Mouse (Mus musculus): Measurements from ENCODE around the gene Bpifb5. TPM values are rescaled to one million over a fixed set of nuclear protein-coding genes. Genes with fewer than 3 reads are reported as not detected.
"Not testable (repeated sequence)": the region's sequence is repeated elsewhere in the genome, so short reads cannot be mapped to it uniquely, and the experiment has no call there.

Gene Bpifb5
- polyA plus RNA-seq, 1 experiment: not detected

DNA sequence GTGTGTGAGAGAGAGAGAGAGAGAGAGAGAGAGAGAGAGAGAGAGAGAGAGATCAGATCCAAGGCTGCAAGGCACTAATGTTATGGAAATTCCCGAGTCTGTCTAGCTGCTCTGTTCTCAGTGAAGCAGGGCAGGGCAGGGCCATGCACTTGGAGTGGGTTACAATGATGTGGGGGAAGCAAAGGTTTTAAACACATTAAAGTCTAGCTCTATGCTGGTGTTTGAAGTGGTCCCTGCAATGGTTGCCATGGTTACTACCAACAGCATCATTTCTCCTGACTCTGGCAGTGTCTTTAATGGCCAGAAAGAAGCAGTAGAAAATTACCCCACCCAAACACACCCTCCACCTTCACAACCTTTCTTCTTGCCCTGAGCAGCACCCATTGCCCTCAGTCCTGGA, 12.4 kb upstream of the Bpifb5 start:
- H3K4me3 ChIP-seq (ENCODE audit: insufficient read depth, low read depth, low read length): no peak overlapping the region
- H3K27ac ChIP-seq (replicated peaks; ENCODE audit: low read depth, low read length): no peak overlapping the region
- no peaks in the 10 kb centered on the region for H3K4me1 ChIP-seq (ENCODE audit: control insufficient read depth, insufficient read depth, insufficient read length, low read length)

DNA sequence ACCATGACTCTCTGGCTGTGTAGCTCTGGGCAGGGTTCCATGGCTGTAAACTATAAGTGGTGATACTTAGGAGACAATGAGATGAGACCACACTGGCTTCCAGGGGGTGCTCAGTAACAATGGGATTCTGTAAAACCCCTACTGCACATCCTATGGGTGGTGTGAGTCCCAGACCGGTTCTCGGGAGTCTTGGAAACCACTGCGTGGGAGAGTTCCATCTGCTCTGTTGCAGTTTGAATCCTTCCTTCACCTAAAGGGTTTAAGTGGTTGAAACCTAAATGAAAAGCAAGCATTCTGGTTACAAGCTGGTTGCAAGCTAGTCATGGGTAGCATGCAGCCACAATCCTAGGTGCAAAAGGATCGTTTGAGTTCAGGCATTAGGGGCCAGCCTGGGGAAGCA, 11.7 kb upstream of the Bpifb5 start:
- Histone ChIP-seq H3K4me3 (ENCODE audit: insufficient read depth, low read depth, low read length) (no peak overlapping the region), H3K27ac (replicated peaks; ENCODE audit: low read depth, low read length) (no peak overlapping the region), H3K4me1 (ENCODE audit: control insufficient read depth, insufficient read depth, insufficient read length, low read length) (no peaks in the 10 kb centered on the region)

DNA sequence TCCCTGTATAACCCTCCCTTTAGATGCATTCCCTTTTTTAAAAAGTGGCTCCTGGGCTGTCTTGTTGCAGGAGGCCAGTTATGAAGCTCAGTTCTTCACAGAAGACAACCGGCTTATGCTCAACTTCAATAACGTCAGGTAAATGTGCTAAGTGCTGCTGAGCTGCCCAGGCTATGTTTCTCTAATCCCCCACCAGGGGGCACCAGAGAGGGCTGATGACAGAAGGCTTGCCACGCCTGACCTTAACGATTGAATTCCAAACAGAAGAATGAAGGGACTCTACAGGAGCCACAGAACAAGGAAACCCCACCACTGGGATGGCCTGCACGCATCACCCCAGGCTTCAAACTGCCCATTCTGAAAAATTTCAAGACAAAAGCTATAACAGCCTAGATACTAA, 8.4 kb upstream of the Bpifb5 start:
- H3K27ac ChIP-seq (replicated peaks; ENCODE audit: low read depth, low read length): no peak overlapping the region
- H3K4me1 ChIP-seq (ENCODE audit: control insufficient read depth, insufficient read depth, insufficient read length, low read length): no peaks in the 10 kb centered on the region
- H3K4me3 ChIP-seq (ENCODE audit: insufficient read depth, low read depth, low read length): no peak overlapping the region

DNA sequence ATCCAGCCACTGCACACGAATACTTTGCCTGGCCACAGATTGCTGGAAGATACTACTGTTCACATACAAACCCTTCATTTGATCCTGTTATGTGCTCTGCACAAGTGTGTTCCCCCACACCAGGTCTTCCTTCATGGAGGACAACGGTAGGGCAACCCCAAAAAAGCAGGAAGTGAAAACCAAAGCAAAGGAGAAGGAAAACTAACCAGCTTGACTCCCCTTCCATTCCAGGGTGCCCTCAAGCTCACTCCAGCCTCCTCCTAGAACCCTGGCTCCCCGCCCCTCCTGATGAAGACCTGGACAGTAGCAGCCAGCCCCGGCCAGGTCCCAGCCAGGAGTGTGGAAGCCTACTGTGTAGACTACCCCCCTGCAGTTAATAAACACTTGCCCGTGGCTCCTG, 3.6 kb upstream of the Bpifb5 start:
- Histone ChIP-seq H3K4me3 (ENCODE audit: insufficient read depth, low read depth, low read length) (no peak overlapping the region), H3K27ac (replicated peaks; ENCODE audit: low read depth, low read length) (no peak overlapping the region), H3K4me1 (ENCODE audit: control insufficient read depth, insufficient read depth, insufficient read length, low read length) (peaks cover 5% of the 10 kb centered on the region; the same call in 1 of the 2 replicates)

DNA sequence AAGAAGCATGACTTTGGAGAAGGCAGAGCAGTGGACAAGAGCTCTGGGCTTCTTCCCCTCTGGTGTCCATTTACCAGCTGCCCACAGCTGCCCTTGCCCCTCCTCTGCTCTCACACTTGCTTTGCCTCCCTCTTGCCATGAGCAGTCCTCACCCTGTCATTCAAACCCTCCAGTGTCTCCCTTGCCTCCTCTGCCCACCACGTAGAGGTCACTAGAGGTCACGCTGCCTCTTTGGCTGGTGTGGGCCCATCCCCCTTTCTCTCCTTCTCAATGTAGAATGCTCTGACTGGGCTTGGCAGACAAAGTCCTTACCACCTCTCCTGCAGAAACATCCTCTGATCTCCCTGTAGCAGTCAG, 353 bp downstream of the Bpifb5 start:
- Histone ChIP-seq H3K27ac (replicated peaks; ENCODE audit: low read depth, low read length) (no peak overlapping the region), H3K4me3 (ENCODE audit: insufficient read depth, low read depth, low read length) (no peak overlapping the region), H3K4me1 (ENCODE audit: control insufficient read depth, insufficient read depth, insufficient read length, low read length) (peaks cover 5% of the 10 kb centered on the region; the same call in 1 of the 2 replicates)

DNA sequence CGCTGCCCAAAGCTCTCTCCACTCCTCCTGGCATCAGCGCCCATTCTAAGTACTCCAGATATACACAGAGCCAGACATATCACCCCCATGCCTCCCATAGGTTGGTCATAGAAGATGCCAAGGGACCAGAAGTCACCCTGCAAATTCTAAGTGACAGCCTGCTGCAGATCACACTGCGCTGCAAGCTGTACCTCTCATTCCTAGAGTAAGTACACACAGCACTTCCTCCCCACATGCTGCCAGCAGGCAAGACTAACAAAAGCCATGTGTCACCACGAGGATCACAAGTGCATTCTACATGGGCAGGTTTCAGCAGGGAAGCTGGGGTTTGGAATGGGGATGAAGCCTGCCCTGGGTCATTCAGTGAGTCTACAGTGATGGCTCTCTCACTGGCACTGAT, 3.4 kb downstream of the Bpifb5 start:
- Histone ChIP-seq H3K4me3 (ENCODE audit: insufficient read depth, low read depth, low read length) (no peak overlapping the region), H3K4me1 (ENCODE audit: control insufficient read depth, insufficient read depth, insufficient read length, low read length) (peaks cover 5% of the 10 kb centered on the region; the same call in 1 of the 2 replicates), H3K27ac (replicated peaks; ENCODE audit: low read depth, low read length) (no peak overlapping the region)

DNA sequence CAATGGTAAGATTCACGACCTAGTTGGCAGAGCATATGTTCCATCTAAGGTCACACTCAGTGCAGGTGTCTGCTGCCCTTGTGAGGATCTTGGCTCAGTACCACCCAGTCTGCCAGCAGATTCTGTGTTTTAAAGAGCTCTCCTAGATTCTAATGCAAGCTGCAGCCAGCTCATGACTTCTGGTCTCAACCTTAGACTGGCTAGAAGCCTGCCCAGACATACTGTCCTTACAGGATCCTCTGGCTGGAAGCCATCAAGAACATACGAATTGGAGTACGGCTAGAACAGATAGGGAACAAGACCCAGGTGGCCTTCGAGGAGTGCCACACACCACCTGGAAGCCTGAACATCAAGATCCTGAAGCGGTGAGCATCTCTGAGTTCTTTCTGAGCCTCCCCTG, 4.3 kb downstream of the Bpifb5 start:
- H3K4me1 ChIP-seq (ENCODE audit: control insufficient read depth, insufficient read depth, insufficient read length, low read length): peaks cover 5% of the 10 kb centered on the region; the same call in 1 of the 2 replicates
- H3K27ac ChIP-seq (replicated peaks; ENCODE audit: low read depth, low read length): no peak overlapping the region
- no peak overlapping the region for H3K4me3 ChIP-seq (ENCODE audit: insufficient read depth, low read depth, low read length)

DNA sequence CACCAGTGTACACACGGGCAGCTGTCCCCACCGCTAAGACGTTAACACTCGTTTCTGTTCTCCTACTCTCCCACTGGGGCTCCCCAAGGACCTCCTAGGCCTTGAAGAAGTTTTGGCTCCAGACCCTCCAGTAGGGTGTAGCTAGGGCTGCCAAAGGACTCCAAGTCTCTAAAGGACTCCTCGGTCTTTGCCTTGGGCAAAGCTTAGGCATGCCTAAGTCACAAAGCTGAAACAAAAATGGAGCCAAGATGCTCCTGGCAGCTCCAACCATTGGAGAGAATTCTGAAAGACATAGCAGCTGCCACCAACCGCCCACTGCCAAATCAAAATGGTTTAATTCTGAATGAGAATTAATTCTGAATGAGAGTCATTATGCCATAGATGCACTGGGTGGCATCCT, 9.9 kb downstream of the Bpifb5 start:
- Histone ChIP-seq H3K4me1 (ENCODE audit: control insufficient read depth, insufficient read depth, insufficient read length, low read length) (no peaks in the 10 kb centered on the region), H3K4me3 (ENCODE audit: insufficient read depth, low read depth, low read length) (no peak overlapping the region), H3K27ac (replicated peaks; ENCODE audit: low read depth, low read length) (no peak overlapping the region)

DNA sequence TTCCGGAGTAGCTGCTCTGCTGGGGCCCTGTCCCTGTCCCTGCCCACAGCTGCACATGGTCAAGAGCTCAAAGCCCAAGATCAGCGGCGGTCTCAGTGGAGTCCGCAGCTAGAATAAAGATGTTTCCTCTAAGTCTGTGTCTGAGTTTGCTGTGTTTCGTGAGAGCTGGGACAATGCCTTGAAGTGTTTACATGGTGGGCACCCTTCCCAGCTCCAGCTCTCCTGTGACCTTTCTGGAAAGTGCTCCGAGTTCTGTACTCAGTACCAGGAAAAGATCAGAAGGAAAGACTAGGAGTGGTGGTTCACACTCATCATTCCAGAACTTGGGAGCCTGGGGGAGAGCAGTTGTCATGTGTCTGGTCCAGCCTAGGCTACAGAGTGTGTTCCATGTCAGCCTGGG, 17.2 kb downstream of the Bpifb5 start:
- no peak overlapping the region for H3K4me3 ChIP-seq (ENCODE audit: insufficient read depth, low read depth, low read length)
- H3K4me1 ChIP-seq (ENCODE audit: control insufficient read depth, insufficient read depth, insufficient read length, low read length): no peaks in the 10 kb centered on the region
- no peak overlapping the region for H3K27ac ChIP-seq (replicated peaks; ENCODE audit: low read depth, low read length)

DNA sequence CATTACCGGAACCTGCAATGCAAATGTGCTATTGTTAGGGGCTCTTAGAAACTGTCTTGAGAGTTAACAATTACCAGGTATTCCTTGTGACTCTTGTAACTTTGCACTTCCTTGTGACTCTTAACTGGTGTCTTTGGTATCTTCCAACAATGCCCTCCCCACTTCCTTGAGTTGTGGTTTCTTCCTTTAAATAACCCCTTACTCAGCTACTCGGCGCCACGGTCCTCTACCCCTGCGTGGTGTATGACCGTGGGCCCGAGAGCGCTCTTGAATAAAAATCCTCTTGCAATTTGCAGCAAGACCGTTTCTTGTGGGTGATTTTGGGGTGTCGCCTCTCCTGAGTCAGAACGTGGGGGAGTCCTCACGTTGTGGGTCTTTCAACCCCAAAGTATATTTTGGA, 19.2 kb downstream of the Bpifb5 start:
- H3K27ac ChIP-seq (replicated peaks; ENCODE audit: low read depth, low read length); H3K4me1 ChIP-seq (ENCODE audit: control insufficient read depth, insufficient read depth, insufficient read length, low read length); H3K4me3 ChIP-seq (ENCODE audit: insufficient read depth, low read depth, low read length): not testable (repeated sequence)

DNA sequence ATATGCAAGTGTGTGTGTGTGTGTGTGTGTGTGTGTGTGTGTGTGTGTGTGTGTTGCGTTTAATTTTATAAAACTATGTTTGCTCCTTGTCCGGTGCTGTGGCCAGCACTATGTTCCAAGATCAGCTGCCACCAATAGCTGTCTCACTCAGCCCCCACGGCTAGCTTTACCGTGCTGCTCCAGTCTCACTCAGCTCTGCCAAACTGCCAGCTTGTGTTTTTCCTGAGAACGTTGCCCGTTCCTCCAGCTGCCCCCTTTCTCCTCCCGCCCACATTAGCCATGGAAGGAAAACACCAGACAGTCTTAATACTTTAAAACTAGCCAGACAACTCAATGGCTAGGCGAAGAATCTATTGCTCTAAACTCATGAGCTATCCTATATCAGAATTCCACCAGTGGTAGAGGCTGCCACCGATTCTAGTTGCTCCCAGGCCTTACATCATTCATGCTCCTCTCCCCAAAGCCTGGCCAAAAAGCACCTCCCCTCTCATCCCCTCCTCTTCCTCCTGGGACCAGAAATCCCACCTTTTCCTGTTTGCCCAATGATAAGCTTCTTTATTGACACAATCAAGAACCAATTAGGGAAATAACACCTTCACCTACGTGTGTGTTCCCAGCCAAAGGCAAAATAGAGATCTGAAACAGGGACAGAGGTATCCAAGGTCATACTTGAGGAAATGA, 20.0 kb downstream of the Bpifb5 start:
- Histone ChIP-seq H3K4me1 (ENCODE audit: control insufficient read depth, insufficient read depth, insufficient read length, low read length) (no peaks in the 10 kb centered on the region), H3K27ac (replicated peaks; ENCODE audit: low read depth, low read length) (no peak overlapping the region), H3K4me3 (ENCODE audit: insufficient read depth, low read depth, low read length) (no peak overlapping the region)

DNA sequence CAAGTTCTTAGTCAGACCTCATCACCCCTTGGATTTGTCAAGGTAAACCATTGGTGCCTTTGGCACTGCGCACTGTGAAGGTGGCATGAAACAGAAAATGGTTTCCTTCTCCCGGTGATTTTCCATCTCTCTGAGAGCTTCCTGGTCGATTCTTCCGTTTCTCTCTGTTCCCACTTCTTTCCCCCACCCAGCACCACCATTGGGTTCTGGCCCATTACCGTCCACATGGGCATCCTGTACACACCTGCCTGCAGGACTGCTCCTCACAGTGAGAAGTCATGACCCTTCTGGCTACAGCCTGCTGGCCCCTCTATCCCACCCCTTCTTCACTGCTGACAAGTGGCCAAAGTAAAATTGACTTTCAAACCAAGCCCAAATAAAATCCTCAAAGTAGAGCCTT, 21.8 kb downstream of the Bpifb5 start:
- Histone ChIP-seq H3K27ac (replicated peaks; ENCODE audit: low read depth, low read length) (no peak overlapping the region), H3K4me1 (ENCODE audit: control insufficient read depth, insufficient read depth, insufficient read length, low read length) (no peaks in the 10 kb centered on the region), H3K4me3 (ENCODE audit: insufficient read depth, low read depth, low read length) (no peak overlapping the region)

DNA sequence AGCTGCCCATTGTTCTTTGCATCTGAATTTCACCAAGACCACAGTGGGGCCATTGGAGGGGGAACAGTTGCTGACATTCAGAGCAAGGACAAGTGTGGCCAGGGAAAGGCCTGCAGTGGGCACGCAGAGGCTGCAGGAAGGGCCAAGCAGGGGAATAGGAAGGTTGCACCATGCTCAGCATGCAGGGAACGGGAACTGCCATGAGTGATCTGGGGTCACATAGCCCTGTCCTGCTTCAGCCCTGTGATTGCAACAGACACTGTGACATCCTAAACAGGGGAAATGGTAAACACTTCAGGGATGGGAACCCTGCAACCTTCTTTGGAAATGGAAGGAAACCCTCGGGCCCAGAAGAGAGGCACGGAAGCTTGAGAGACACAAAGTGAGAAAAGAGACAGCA, 31.7 kb downstream of the Bpifb5 start:
- H3K4me3 ChIP-seq (ENCODE audit: insufficient read depth, low read depth, low read length); H3K27ac ChIP-seq (replicated peaks; ENCODE audit: low read depth, low read length); H3K4me1 ChIP-seq (ENCODE audit: control insufficient read depth, insufficient read depth, insufficient read length, low read length): not testable (repeated sequence)

DNA sequence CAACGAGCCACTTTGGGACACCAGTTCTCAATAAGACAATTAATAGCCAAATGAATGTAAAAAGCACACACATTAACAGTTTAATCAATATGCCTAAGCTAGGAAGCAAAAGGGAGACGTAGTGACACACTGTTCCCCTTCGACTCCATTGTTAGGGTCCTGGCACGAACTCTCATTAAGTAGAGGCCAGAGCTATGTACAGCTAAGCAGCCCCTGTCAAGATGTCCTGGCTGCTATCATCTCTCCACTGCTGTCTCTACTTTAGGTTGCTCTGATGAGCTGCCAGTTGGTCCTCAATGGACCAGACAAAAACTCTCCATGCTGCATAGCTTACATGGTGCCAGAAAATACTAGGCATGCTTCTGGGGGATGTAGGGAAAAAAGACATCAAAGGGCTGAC, 32.2 kb downstream of the Bpifb5 start:
- Histone ChIP-seq H3K27ac (replicated peaks; ENCODE audit: low read depth, low read length) (no peak overlapping the region), H3K4me1 (ENCODE audit: control insufficient read depth, insufficient read depth, insufficient read length, low read length) (no peaks in the 10 kb centered on the region), H3K4me3 (ENCODE audit: insufficient read depth, low read depth, low read length) (no peak overlapping the region)

DNA sequence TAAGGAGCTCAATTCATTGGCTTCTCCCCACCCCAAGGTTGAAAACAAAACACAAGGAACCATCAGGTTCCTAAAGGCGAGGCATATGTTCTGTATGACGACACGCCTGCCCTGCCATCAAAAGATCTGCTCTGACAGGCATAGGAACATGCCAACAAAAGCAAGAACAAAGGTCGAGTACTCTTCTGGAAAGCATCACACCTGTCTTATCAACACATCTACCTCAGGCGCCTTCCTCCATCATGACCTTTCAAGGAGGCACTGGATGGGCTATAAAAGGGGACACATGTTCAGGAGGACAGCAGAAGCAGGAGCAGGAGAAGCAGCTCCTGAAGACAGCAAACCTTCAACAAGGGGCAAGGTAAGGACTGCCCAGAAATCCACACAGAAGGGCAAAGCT, 34.0 kb downstream of the Bpifb5 start, which contains the start of gene Bpifb9a:
TSS of gene Bpifb9a (plus strand) at position 301 of the 400 bp plus-strand sequence.
- not testable (repeated sequence) for H3K4me3 ChIP-seq (ENCODE audit: insufficient read depth, low read depth, low read length); H3K27ac ChIP-seq (replicated peaks; ENCODE audit: low read depth, low read length); H3K4me1 ChIP-seq (ENCODE audit: control insufficient read depth, insufficient read depth, insufficient read length, low read length)

DNA sequence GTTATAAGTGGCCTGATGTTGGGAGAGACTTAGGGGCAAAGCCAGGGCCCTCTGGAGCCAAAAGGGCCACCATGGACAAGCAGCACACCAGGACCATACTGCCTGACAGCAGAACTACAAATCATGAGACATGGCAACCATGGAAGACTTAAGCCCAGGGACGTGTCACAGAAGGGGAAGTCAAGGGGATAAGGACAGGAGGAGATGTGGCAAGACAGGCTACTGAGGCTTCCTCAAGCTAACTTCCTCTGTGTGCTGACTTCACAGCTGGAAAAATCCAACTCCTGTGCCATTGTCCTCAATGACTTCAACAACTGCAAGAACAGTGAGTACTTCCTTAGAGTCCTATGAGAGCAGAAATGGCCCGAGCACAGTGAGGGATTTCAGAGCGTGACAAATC, 40.9 kb downstream of the Bpifb5 start:
- H3K4me1 ChIP-seq (ENCODE audit: control insufficient read depth, insufficient read depth, insufficient read length, low read length); H3K27ac ChIP-seq (replicated peaks; ENCODE audit: low read depth, low read length); H3K4me3 ChIP-seq (ENCODE audit: insufficient read depth, low read depth, low read length): not testable (repeated sequence)

All from brown adipose tissue, adult 24 weeks (tissue).